Mouse (Mus musculus): Measurements from ENCODE around the gene Tdrd5.
"Not testable (repeated sequence)": the region's sequence is repeated elsewhere in the genome, so short reads cannot be mapped to it uniquely, and the experiment has no call there.

Gene Tdrd5

DNA sequence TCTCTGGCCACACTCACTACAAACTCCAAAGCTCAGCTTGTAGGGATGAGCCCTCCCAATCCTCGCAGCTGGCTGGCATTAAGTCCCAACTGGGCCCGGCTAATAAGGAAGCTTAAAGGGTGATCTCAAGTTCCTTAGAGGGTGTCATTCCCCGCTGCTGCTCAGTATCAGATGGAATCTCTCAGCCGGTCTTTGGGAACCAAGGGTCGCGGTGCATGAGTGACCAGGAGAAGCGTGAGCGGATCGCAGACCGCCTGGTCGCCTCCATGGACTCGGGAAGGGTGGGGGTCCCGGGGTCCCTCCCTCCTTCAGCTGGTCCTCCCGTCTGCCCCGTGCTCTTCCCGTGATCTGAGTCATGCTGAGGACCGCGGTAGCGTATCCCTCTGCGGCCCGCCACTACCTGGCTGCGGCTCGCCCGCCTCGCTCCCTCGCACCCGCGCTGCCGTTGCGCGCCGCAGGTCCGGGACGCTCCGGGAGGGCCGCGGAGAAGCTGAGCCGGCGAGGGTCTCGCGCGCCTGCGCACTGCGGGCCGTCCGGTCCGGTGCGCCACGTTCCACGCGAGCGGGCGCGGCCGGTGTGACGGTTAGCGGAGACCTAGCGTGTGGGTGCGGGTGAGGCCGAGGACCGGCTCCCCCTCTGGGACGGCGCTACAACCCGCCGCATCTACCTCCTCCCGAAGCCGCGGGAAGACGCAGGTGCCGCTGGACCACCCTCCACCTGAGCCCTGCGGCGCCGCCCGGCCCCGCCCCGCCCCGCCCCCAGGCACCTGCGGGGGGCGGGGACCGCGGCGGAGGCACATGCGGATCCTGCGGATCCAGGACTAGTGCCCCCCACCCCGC lies at the start of gene Tdrd5:
TSS of gene Tdrd5 (minus strand) at position 754 of the 839 bp plus-strand sequence.
- no peak for DNase-seq (ENCODE audit: low spot score in 2 of 2)

DNA sequence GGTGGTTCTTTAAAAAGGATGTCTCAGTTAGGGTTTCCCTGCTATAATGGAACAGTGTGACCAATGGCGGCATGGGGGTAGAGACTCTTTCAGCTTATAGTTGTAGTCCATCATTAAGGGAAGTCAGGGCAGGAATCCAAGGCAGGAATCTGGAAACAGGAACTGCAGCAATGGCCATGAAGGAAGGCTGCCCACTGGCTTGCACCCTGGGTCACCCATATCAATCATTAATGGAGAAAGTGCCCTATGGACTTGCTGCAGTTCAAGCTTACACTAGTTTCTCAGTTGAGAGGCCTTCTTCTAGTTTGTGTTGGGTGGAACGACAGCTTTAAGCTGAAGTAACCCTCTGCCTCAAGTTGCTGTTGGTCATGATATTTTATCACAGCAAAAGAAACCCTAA lies 49.0 kb upstream of the Tdrd5 start:
- DNase-seq (ENCODE audit: low spot score in 2 of 2): no peak

DNA sequence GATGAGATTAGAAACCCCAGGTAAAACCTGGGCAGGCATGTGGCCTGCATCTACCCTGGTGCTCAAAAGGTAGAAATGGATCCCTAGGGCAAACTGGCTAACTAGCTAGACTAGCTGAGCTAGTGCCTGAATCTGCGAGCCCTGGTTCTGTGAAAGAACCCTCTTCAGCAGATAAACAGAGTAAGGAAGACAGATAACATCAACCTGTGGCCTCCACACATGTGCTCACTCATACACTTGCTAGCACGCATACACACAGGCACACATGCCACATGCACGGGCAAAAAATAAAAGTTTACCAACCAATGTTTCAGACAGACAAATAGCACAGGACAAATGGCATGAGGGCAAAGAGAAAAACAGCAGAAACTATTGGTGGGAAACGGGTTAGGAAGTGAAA lies 47.0 kb upstream of the Tdrd5 start:
- no peak for DNase-seq (ENCODE audit: low spot score in 2 of 2)

DNA sequence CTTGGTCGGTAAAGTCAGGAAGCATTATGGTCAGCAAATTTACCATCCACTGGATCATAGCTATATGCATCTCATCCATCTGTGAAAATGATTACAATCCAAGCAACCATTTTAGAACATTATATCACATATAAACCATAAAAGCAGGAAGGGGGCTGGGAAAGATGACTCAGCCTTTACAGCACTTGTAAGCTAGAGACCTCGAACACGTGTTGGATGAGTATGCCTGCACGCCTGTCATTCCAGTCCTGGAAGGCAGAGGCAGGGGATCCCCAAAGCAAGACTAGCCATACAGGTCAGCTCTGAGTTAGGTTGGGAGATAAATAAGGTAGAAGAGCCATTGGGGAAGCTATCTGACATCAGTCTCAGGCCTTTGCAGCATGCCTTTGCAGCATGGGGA lies 45.6 kb upstream of the Tdrd5 start:
- no peak for DNase-seq (ENCODE audit: low spot score in 2 of 2)

DNA sequence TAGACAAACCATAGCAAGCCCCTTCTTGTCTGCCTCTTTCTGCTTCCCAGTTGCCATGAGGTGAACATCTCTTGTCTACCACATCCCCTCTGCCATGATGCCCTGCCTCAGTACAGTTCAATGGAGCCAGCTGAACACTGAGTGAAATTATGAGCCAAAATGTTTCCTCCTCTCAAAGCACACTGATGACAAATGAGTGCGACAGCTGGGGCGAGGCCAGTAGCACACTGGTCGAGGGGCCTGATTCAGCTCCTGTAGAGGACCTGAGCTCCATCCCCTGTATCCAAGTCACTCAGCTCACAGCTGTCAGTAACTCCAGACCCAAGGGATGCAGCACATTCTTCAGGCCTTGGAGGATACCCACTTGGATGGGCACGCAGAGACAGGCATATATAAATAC lies 42.2 kb upstream of the Tdrd5 start:
- no peak for DNase-seq (ENCODE audit: low spot score in 2 of 2)

DNA sequence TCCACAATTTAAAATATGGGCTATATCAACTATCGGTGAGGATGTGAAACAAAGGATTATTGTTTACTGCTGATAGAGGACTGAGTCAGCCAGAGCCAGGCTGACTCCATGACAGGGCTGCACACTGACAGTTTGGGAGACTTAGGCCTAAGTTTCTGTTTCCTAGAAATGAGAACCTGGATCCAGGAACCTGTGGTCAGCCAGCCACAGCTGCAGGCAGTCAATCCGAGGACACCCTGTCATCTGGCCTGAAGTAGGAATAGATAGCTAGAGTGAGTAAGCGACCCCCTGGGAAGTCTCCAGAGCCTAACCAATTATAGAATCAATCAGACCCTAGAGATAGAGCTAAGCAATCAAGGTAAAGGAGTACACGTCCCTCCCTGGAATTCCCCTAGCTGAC lies 41.0 kb upstream of the Tdrd5 start:
- no peak for DNase-seq (ENCODE audit: low spot score in 2 of 2)

DNA sequence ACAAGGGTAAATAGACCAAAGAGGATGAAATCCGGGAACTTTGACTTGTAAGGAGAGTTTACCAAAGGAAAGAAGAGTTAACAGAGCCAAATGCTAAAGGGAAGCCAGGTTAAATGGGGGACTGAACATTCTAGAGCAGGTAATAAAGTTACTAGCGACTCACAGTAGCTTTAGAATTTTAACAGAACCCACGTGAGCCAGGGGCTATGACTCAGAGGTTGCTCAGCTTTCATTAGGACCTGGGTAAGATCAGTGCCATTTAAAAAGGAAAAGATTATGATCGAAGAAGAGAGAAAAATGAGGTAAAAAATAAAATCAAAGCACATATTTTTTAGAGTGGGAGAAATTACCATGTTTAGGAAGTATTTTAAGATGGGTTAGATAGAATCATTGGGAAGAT lies 37.4 kb upstream of the Tdrd5 start:
- DNase-seq (ENCODE audit: low spot score in 2 of 2): no peak

DNA sequence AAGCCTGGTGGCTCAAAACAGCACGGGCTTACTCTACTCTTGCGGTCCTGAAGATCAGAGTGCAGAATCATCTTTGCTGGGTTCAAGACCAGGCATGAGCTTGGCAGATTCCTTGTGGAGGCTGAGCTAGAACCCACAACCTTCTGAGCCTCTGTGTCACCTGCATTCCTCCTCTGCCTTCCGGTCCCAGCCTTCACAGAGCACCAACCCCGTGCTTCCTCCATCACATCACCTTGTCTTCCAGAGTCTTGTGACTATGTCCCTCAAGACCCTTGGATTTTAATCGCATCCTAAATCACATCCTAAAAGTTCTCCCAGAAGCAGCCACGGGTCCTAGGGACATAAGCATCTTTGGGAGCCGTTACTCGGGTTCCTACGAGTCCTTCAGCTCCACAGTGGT lies 19.7 kb upstream of the Tdrd5 start:
- DNase-seq (ENCODE audit: low spot score in 2 of 2): no peak

DNA sequence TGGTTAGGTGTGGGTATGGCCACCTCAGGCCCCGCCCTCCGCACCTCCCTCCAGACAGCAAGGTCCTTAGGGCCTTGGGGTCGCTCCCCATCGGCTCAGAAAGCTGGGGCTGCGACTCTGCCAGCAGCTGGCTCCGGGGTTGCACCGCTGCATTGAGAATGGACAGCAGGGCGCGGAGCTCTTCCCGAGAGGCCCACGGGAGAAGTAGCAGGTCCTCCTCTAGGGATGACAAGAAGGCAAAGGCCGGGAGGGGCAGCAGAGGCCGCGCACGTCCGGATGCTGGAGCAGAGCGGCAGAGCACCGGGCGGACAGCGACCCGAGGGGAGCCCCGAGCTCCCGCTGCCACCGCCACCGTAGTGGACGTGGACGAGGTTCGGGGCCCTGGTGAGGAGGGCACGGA lies 7.2 kb upstream of the Tdrd5 start, which contains the start of gene Nphs2:
TSS of gene Nphs2 (plus strand) at position 98 of the 400 bp plus-strand sequence.
- no peak for DNase-seq (ENCODE audit: low spot score in 2 of 2)

DNA sequence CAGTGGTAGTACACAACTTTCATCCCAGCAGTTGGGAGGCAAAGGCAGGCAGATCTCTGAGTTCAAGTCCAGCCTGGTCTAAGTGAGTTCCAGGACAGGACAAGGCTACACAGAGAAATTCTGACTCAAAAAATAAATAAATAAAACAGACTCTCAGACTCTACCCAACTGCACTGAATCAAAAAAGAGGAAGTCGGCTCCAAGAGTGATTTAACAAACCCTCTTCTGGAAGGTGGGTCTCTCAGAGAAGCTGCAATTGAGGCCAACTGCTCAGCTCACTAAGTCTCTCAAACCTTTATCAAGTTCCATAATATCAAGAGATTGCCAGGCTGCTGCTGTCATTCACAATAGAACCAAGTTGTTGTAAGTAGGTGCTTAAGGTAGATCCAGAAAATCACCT lies 5.1 kb upstream of the Tdrd5 start:
- no peak for DNase-seq (ENCODE audit: low spot score in 2 of 2)

DNA sequence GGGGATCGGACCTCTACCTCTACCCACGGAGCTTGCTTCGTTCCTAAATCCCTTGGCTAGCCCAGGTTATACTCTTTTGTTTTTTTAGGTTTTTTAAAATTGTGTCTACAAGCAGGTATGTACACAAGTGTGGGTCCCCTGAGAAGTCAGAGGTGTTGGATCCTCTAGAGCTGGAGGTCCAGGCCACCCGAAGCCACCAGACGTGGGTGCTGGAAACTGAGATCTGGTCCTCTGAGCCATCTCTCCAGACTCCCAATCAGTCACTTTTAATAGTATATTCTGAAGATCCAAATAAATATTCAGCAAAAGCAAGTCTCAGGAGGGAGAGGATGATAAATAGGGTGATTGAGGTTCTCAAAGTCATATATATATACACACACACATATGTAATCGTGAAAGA lies 13.4 kb downstream of the Tdrd5 start:
- DNase-seq (ENCODE audit: low spot score in 2 of 2): no peak

DNA sequence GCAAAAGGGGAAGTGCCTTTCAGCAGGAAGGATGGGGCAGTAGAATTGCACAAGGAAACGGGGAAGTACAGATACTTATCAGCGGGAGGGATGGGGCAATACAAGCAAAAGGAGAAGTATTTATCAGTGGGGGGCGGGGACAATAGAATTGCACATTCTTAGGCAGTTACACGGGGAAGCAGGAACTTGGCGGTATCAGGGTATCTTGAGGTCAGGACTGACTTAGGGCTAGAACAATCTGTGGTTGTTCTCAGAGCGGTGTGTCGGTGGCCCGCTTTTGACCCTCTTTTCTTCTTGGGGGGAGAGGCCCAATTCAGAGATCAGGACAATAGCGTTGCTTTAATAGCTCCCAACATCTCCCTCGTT lies 14.3 kb downstream of the Tdrd5 start:
- not testable (repeated sequence) for DNase-seq (ENCODE audit: low spot score in 2 of 2)

DNA sequence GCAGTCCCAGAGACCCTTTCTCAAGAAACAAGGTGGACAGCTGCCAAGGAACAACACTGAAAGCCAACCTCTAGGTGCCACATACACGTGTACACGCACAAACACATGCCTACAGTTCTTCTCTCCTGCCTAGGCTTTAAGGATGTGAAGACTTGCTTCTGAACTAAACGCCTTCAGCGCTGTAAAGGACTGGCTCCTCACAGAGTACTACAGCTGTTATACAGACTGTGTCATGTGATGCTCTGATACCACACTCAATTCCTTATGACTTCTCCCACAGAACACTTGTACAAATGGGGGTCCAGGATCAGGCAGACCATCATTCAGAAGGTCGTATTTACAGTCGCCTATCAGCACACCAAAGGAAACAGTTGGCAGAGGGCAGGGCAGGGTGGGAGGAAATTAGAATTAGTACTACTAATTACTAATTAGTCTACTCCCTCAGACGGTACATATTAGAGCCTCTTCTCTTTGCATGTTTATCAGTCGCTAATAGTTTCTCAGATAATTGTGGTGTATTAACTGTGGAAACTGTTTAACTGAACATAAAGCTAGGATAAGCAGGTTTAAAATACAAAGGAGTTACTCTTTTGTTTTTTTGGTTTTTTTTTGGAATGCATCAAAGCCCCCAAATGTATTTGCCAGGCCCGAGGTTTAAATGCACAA lies 14.8 kb downstream of the Tdrd5 start:
- no peak for DNase-seq (ENCODE audit: low spot score in 2 of 2)

DNA sequence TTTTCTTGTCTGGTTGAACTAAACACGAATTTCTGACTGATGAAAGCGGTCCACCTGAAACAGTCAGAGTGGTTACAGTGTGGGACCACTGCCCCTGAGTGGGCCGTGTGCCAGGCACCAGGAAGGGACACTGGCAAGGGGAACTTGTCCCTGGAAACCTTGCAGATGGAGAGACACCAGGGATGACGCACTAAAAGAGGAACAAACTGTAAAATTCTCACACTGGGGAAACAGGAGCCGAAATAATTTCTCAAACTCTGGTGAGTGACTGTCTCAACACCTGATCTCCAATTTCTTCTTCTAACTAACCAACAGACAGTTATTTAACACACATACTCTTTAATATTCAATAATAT lies 17.9 kb downstream of the Tdrd5 start:
- no peak for DNase-seq (ENCODE audit: low spot score in 2 of 2)

DNA sequence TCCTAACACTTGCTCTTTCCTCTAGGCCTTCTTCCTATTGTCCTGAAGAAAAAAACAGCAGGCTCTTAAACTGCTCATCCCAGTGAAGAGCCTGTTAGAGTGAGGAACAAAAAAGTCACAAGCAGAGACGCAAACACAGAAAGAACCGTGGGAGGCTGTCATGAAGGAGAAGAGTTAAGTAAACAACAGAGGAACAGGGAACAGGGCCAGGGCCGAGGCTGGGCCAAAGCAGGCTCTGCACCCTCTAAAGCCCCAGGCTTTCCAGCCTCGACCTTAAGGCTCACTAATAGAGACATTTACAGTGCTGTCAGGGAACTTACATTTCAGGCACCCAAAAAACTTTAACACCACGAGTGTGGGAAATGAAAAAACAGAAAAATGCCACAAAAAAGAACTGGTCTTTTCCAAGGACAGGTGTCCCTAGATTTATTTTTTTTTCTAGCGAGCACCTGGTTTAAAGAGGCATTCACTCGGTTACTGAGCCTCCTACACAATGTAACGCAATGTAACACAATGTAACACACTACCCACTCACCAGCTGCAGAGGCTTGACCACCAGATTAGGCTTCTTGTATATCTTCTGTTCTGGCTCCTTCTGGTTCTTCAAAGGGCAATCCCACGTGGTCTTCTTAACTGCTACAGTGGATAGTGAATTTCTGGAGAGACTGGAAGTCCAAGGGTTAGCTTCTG lies 18.5 kb downstream of the Tdrd5 start:
- DNase-seq (ENCODE audit: low spot score in 2 of 2): no peak

DNA sequence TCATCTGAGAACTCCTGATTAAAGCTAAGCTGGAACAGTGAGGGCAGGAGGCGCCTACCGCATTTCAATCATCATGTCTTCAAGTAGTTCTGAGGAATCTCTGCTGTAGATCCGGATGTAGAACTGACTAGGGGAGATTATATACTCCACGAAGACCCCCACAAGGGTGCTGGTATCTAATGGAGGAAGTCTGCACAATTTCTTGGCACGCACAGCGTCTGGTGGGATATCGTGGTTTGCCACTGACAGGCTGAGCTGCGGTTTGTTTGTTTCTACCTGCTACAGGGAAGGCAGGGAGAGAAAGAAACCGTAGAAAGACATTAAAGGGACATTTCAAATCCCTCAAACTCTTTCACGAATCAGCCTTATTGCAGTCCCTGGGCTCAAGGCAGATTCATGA lies 19.3 kb downstream of the Tdrd5 start:
- no peak for DNase-seq (ENCODE audit: low spot score in 2 of 2)

DNA sequence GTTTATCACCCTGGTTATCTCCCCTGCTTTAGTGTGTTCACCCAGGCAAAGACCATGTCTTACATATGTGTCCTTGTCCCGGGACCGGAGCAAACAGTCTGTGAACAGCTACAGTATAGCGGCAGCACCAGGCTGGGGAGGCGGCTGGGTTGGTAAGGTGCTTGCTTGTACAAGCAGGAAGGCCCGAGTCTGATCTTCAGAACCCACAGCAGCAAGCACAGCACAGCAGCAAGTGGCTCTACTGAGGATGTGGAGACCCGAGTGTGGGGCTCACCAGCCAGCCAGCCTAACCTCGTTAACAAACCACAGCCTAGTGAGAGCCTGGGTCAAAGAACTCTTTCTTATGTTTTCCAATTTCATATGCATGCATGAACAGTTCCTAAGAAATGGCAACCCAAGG lies 23.3 kb downstream of the Tdrd5 start:
- no peak for DNase-seq (ENCODE audit: low spot score in 2 of 2)

DNA sequence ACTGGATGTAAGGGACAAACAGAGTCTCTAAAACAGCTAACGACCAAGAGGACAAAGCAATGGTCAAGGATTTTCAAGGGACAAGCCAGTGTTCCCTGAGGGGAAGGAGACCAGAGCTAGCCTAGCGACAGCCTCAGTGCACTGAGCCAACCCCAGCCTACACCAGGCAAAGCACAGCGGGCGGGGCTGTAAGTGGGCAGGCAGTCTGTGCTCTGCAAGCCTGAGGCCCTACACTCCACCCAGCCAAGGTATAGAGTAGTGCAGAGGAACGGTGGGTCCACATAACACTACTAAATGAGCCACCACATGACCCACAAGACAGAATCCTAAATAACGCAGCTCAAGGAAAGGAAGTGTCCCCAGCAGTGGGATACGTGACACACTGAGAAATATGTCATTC lies 29.8 kb downstream of the Tdrd5 start:
- DNase-seq (ENCODE audit: low spot score in 2 of 2): no peak

DNA sequence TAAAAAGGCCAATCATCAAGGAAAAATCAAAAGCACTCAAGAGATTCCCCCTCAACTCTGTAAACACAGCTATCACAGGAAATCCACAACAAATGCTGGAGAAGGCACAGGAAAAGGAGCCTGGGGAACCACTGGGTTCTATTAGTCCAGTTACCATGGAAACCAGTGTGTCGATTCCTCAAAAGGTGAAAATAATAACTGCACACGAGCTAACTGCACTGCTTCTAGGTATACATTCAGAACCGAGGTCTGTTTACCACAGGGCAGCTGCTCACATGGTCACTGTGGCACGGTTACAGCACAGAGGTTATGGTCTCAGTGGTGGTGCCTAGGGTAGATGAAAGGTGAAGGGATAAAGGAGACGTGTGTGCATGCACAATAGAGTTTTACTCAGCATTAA lies 31.8 kb downstream of the Tdrd5 start:
- DNase-seq (ENCODE audit: low spot score in 2 of 2): no peak

DNA sequence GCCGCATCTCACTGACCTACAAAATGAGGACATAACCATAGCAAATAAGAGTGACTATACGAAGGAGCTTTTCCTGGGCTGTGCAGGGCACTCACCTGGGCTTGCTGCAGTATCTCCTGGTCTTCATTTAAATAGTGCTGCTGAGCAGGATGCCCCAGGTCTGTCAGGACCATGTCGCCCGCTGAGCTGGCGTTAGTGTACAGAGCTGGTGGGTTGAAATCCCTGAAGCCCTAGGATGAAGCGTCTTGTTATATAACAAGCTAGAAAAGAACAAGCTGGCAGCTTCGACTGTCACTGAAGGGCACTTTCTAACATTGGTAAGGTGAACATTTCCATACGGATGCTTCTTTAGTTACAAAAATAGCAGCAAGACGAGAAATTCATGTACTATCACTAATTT lies 33.0 kb downstream of the Tdrd5 start:
- no peak for DNase-seq (ENCODE audit: low spot score in 2 of 2)

DNA sequence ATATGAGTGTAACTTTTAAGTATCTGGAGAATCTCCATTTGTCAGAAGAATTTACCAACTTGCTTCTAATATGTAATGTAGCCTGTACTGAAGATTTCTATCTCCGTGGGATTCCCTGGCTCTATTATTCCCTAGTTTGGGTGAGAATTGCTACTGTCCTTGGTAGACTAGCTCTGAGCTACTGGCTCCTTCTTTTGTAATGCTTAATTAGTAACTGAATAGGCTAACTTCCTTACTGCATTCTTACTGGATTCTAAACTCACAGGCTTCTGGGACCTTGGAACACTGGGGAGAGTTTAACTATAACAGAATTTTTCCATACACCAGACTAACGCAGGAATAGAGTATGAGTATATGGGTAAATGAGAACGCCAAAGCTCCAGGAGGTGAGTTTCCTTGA lies 34.9 kb downstream of the Tdrd5 start:
- not testable (repeated sequence) for DNase-seq (ENCODE audit: low spot score in 2 of 2)

DNA sequence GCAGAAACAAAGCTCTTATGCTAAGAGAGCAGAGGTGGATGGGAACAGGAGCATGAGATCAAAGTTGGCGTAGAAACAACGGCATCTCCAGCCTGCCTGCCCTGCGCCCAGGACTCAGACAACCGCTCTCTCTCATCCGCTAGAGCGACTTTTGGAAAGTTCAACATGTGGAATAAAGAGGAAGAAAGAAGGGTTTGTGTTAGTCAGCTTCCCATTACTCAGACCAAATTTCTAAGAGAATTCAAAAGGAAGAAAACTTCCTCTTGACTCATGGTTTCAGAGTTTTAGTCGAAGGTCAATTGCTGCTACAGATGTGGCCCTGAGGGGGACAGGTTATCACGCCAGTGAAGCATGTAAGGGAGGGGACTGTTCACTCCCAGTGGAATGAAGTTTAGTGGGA lies 39.5 kb downstream of the Tdrd5 start:
- DNase-seq (ENCODE audit: low spot score in 2 of 2): no peak

DNA sequence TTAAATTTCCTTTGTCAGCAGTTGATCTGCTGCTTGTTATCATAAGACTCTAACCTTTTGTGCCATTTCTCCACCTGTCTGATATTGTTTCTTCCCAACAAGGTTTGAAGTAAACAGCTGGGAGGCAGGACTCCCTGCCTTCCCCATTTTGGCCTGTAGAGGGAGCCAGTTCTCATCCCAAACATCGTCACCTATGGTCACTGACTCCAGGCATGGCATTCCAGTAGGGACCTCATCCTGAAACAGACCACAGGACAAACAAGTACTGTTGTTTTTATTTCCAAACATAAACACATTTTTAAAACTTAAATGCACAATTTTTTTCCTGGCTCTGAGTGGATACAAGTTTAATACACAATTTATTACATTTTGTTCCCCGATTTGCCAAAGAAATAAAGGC lies 40.1 kb downstream of the Tdrd5 start:
- DNase-seq (ENCODE audit: low spot score in 2 of 2): peak in 1 of 2 experiments; percentile 13

Data from spleen, postnatal 36 days (tissue).